Mouse (Mus musculus): ENCODE results near the gene Wdfy4. TPM values are rescaled to one million over a fixed set of nuclear protein-coding genes. Genes with fewer than 3 reads are reported as not detected.

Gene Wdfy4
- 1.2 TPM for polyA plus RNA-seq (2014; fragmentation: Illumina TruSeq; extraction: RNeasy Lipid Tissue Mini Kit (QIAGEN cat#74804); ENCODE audit: low read depth, low replicate concordance)

DNA sequence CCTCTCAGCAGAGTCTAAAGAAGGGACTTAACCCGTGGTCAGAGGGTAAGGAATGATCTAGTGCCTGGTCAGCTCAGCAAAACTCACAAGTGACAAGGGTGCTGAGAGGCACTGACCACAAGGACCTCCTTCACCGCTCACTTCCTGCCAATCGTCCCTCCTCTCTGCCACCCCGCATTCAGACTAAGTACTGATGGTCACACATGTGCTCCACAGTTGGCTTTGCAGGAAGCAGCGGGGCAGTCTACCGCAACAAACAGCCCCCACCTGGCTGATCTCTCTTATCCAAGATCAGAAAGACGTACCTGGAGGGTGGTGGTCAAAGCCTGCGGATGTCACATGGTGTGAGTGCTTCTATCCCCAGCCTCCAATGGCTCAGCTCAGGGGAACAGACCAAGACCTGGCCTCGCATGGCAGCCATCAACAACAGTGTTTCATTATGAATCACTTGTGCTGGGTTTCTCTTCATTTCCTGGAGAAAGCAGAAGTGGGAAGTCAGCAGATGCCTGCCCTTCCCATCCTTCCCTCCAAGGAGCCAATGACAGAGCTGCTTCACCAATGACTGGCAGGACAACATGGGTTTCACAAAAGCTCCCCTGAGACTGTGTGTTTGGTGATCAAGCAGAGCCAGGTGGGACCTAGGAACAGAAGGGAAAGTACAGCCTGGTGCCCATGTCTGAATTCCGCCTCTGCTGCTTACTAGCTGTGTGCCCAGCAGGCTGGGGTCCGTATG lies at the start of gene Wdfy4:
Gene Wdfy4 (minus strand): TSS at position 441 of the 733 bp plus-strand sequence.

DNA sequence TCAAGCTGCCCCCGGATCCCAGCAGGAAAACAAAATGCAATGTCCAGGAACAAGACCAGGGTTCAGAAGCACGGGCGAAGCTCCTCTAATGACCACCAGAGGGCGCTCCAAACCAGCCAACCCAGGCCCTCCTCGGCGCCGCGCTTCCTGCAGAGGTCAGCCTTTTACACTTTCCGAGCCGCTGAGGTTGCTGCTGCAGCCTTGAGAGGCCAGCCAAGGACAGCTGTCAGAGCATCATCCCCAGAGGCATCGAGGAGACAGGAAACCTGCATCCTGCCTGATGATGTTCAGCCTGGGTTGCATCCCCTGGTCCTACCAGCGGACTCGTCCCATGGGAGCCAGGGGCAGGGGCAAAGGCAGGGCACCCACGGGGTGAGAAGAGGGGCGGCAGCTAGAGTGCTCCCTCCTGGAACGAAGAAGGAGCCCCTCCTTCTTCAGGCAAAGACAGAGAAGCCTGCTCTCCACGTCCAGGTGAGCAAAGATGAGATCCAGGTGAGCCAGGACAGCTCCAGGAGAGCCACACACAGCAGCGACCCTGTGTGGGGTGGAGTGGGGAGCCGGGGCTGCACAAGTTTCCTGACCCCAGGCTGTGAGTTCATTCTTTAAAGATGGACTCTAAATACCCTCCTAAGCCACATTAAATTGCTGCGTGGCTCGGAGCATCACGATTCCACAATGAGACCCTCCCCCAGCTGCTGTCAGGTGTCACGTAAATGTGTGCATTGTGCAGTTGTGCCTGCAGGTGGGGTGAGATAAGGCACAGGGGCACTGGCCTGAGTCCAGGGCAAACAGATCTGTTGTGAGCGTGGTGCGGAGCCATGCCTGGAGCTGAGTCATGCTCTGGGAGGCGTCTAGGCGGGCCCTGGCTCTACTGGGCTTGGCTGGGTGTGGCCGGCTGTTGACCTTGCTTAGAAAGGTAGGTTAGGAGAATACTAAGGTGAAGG lies 28.8 kb upstream of the Wdfy4 start, which contains the start of gene Arhgap22:
Gene Arhgap22 (plus strand): TSS at position 204 of the 944 bp plus-strand sequence.

DNA sequence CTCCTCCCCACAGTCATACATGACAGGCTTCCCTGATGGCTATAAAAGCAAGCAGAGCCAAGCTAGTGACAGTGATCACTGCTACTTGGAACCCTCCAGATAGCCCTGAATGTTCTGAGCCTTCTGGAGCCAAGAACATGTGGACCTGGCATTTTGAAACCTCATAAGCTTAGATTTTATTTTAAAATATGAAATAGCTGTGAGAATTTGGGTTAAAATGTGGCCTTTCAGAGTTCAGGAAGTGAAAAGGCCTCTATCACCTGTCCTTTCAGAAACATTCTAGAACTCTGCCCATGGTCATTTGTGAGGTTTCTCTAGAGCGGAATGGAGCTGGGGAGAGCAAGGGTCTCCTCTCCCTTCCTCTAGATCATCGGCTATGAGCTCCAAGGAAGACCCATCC lies 194.2 kb downstream of the Wdfy4 start, which contains the start of gene Lrrc18:
Gene Lrrc18 (plus strand): TSS at position 301 of the 400 bp plus-strand sequence.

Other genes starting within 250 kb of the Wdfy4 start
- gene Lrrc18, start 194.1 kb downstream of the Wdfy4 start, polyA plus RNA-seq (2014; fragmentation: Illumina TruSeq; extraction: RNeasy Lipid Tissue Mini Kit (QIAGEN cat#74804); ENCODE audit: low read depth, low replicate concordance) = 887 TPM
- gene Arhgap22, start 28.5 kb upstream of the Wdfy4 start, polyA plus RNA-seq (2014; fragmentation: Illumina TruSeq; extraction: RNeasy Lipid Tissue Mini Kit (QIAGEN cat#74804); ENCODE audit: low read depth, low replicate concordance) = 0.11 TPM

All from testis, adult 10 weeks (tissue).